Mouse (Mus musculus): ENCODE data around the gene Slc15a5. TPM values are rescaled to one million over a fixed set of nuclear protein-coding genes. Genes with fewer than 3 reads are reported as not detected.

Slc15a5 gene
- polyA plus RNA-seq, 1 experiment from 2014 or later, result not detected

- WGBS, result 90% methylated on average over 5 of the region's 5 CpGs
- H3K9me3 ChIP-seq (replicated peaks), result no peaks in the 10 kb centered on the region
- H3K27ac ChIP-seq (replicated peaks), result no peak overlapping the region
- H3K36me3 ChIP-seq, result no peaks in the 10 kb centered on the region
- H3K27me3 ChIP-seq (ENCODE audit: low read depth, poor library complexity, severe bottlenecking), result no peaks in the 10 kb centered on the region
- H3K4me3 ChIP-seq, result no peak overlapping the region
- no peak for DNase-seq (ENCODE audit: low spot score)
- H3K4me1 ChIP-seq, result no peaks in the 10 kb centered on the region
Observed at GRCm38 (mm10) chr6:138077681-138078439, 1.9 kb downstream of the Slc15a5 start.

- 94% methylated on average over 1 of the region's 1 CpGs for WGBS
- no peak for DNase-seq (ENCODE audit: low spot score)
- Histone ChIP-seq H3K4me3 (no peak overlapping the region), H3K27ac (replicated peaks) (no peak overlapping the region), H3K9me3 (replicated peaks) (no peaks in the 10 kb centered on the region), H3K27me3 (ENCODE audit: low read depth, poor library complexity, severe bottlenecking) (no peaks in the 10 kb centered on the region), H3K4me1 (peaks cover 10% of the 10 kb centered on the region), H3K36me3 (no peaks in the 10 kb centered on the region)
Observed at GRCm38 (mm10) chr6:138075723-138076122, 4.0 kb downstream of the Slc15a5 start.

- Histone ChIP-seq H3K27ac (replicated peaks) (no peak overlapping the region), H3K4me1 (peaks cover 13% of the 10 kb centered on the region), H3K4me3 (no peak overlapping the region), H3K27me3 (ENCODE audit: low read depth, poor library complexity, severe bottlenecking) (no peaks in the 10 kb centered on the region), H3K9me3 (replicated peaks) (no peaks in the 10 kb centered on the region), H3K36me3 (no peaks in the 10 kb centered on the region)
- WGBS, result 90% methylated on average over 2 of the region's 2 CpGs
- DNase-seq (ENCODE audit: low spot score), result no peak
Observed at GRCm38 (mm10) chr6:138073540-138073939, 6.2 kb downstream of the Slc15a5 start.

- Histone ChIP-seq H3K27me3 (ENCODE audit: low read depth, poor library complexity, severe bottlenecking) (no peaks in the 10 kb centered on the region), H3K4me1 (peaks cover 13% of the 10 kb centered on the region), H3K27ac (replicated peaks) (no peak overlapping the region), H3K4me3 (no peak overlapping the region), H3K36me3 (no peaks in the 10 kb centered on the region), H3K9me3 (replicated peaks) (no peaks in the 10 kb centered on the region)
- 81% methylated on average over 8 of the region's 8 CpGs for WGBS
- DNase-seq (ENCODE audit: low spot score), result no peak
Observed at GRCm38 (mm10) chr6:138072963-138073339, 6.8 kb downstream of the Slc15a5 start.

- Histone ChIP-seq H3K36me3 (no peaks in the 10 kb centered on the region), H3K4me3 (no peak overlapping the region), H3K27ac (replicated peaks) (no peak overlapping the region), H3K9me3 (replicated peaks) (no peaks in the 10 kb centered on the region), H3K4me1 (peaks cover 13% of the 10 kb centered on the region), H3K27me3 (ENCODE audit: low read depth, poor library complexity, severe bottlenecking) (no peaks in the 10 kb centered on the region)
- DNase-seq (ENCODE audit: low spot score), result no peak
- 92% methylated on average over 5 of the region's 5 CpGs for WGBS
Observed at GRCm38 (mm10) chr6:138072110-138072962, 7.4 kb downstream of the Slc15a5 start.

- H3K4me3 ChIP-seq, result no peak overlapping the region
- WGBS, result 56% methylated on average over 4 of the region's 4 CpGs
- H3K27me3 ChIP-seq (ENCODE audit: low read depth, poor library complexity, severe bottlenecking), result no peaks in the 10 kb centered on the region
- DNase-seq (ENCODE audit: low spot score), result no peak
- H3K4me1 ChIP-seq, result peaks cover 13% of the 10 kb centered on the region
- no peaks in the 10 kb centered on the region for H3K9me3 ChIP-seq (replicated peaks)
- no peak overlapping the region for H3K27ac ChIP-seq (replicated peaks)
- no peaks in the 10 kb centered on the region for H3K36me3 ChIP-seq
Observed at GRCm38 (mm10) chr6:138071505-138072107, 8.1 kb downstream of the Slc15a5 start.

- no peak overlapping the region for H3K4me3 ChIP-seq
- H3K4me1 ChIP-seq, result peaks cover 13% of the 10 kb centered on the region
- no peaks in the 10 kb centered on the region for H3K27me3 ChIP-seq (ENCODE audit: low read depth, poor library complexity, severe bottlenecking)
- no peaks in the 10 kb centered on the region for H3K9me3 ChIP-seq (replicated peaks)
- H3K36me3 ChIP-seq, result no peaks in the 10 kb centered on the region
- 62% methylated on average over 13 of the region's 13 CpGs for WGBS
- no peak overlapping the region for H3K27ac ChIP-seq (replicated peaks)
- DNase-seq (ENCODE audit: low spot score), result no peak
Observed at GRCm38 (mm10) chr6:138070720-138071504, 8.8 kb downstream of the Slc15a5 start.

GRCm38 (mm10) chr6:138069921-138070320, 9.8 kb downstream of the Slc15a5 start:
- Histone ChIP-seq H3K27ac (replicated peaks) (no peak overlapping the region), H3K4me1 (peaks cover 13% of the 10 kb centered on the region), H3K27me3 (ENCODE audit: low read depth, poor library complexity, severe bottlenecking) (no peaks in the 10 kb centered on the region), H3K36me3 (no peaks in the 10 kb centered on the region), H3K4me3 (no peak overlapping the region), H3K9me3 (replicated peaks) (no peaks in the 10 kb centered on the region)
- 94% methylated on average over 10 of the region's 10 CpGs for WGBS
- no peak for DNase-seq (ENCODE audit: low spot score)

- Histone ChIP-seq H3K4me1 (peaks cover 5% of the 10 kb centered on the region), H3K27ac (replicated peaks) (no peak overlapping the region), H3K36me3 (no peaks in the 10 kb centered on the region), H3K9me3 (replicated peaks) (no peaks in the 10 kb centered on the region), H3K4me3 (no peak overlapping the region), H3K27me3 (ENCODE audit: low read depth, poor library complexity, severe bottlenecking) (no peaks in the 10 kb centered on the region)
- DNase-seq (ENCODE audit: low spot score), result no peak
- WGBS, result 34% methylated on average over 15 of the region's 15 CpGs
Observed at GRCm38 (mm10) chr6:138055572-138055971, 24.1 kb downstream of the Slc15a5 start.

GRCm38 (mm10) chr6:138054956-138055355, 24.8 kb downstream of the Slc15a5 start:
- no peaks in the 10 kb centered on the region for H3K36me3 ChIP-seq
- H3K4me3 ChIP-seq, result no peak overlapping the region
- H3K27me3 ChIP-seq (ENCODE audit: low read depth, poor library complexity, severe bottlenecking), result no peaks in the 10 kb centered on the region
- 88% methylated on average over 12 of the region's 12 CpGs for WGBS
- peaks cover 5% of the 10 kb centered on the region for H3K4me1 ChIP-seq
- no peak for DNase-seq (ENCODE audit: low spot score)
- H3K9me3 ChIP-seq (replicated peaks), result no peaks in the 10 kb centered on the region
- no peak overlapping the region for H3K27ac ChIP-seq (replicated peaks)

GRCm38 (mm10) chr6:138054166-138054565, 25.6 kb downstream of the Slc15a5 start:
- Histone ChIP-seq H3K9me3 (replicated peaks) (no peaks in the 10 kb centered on the region), H3K4me1 (peaks cover 5% of the 10 kb centered on the region), H3K4me3 (no peak overlapping the region), H3K27me3 (ENCODE audit: low read depth, poor library complexity, severe bottlenecking) (no peaks in the 10 kb centered on the region), H3K36me3 (no peaks in the 10 kb centered on the region), H3K27ac (replicated peaks) (no peak overlapping the region)
- DNase-seq (ENCODE audit: low spot score), result no peak
- 41% methylated on average over 1 of the region's 1 CpGs for WGBS

GRCm38 (mm10) chr6:138053686-138054085, 26.0 kb downstream of the Slc15a5 start:
- H3K4me3 ChIP-seq, result no peak overlapping the region
- no peaks in the 10 kb centered on the region for H3K9me3 ChIP-seq (replicated peaks)
- no peak for DNase-seq (ENCODE audit: low spot score)
- H3K27ac ChIP-seq (replicated peaks), result no peak overlapping the region
- no peaks in the 10 kb centered on the region for H3K36me3 ChIP-seq
- H3K27me3 ChIP-seq (ENCODE audit: low read depth, poor library complexity, severe bottlenecking), result no peaks in the 10 kb centered on the region
- 86% methylated on average over 9 of the region's 9 CpGs for WGBS
- peaks cover 5% of the 10 kb centered on the region for H3K4me1 ChIP-seq
